9 mouse cellular contexts compared by ENCODE assay signal in the genomic region with DNA sequence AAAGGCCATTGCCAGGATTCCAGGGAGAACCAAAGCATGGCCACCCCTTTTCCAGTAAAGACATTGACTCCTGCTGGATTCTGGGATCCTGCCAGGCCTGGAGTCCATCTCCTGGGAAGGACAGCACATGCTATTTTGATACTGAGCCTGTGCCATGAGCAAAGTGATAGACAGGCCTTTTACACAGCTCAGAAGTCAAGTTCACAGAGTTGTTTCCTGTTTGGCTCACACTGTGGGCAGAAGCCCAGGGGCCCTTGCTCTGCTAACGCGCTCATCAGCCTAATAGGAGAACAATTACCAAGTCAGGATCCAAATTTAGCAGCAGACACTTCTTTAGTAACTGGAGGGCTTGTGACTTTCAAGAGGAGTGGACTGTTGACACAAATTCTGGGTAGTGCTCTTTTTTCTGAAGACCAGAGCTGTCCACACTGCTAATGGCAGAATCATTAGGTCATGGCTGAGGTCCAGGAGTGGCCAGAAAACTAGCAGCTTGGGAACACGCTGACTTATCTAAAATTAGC.
DNase-seq lines count a peak whose midpoint lies in the region; ATAC-seq and TF ChIP-seq lines count a peak whose summit lies in the region.
"Had no signal": no experiment of that assay in that cellular context is flagged by ENCODE, and none has a peak within 500 bp of the region (broad histone marks: within the 10 kb centered on the region; RNA-seq: fewer than 3 reads in every experiment).

No protein-coding gene starts in this region.

- no peaks in the 10 kb centered on the region for H3K9me3 ChIP-seq in lung, embryonic 16.5 days (ENCODE audit: control insufficient read depth, low read length)
- H3K9me3 ChIP-seq in heart, embryonic 11.5 days (replicated peaks; ENCODE audit: control insufficient read depth, low read length): no peaks in the 10 kb centered on the region
- H3K9me3 ChIP-seq: limb, embryonic 12.5 days; midbrain, embryonic 12.5 days had no signal

- H3K4me1 ChIP-seq in lung, embryonic 16.5 days (replicated peaks; ENCODE audit: control insufficient read depth, insufficient read depth, low read length): peaks cover 5% of the 10 kb centered on the region
- peaks cover 11% of the 10 kb centered on the region for H3K4me1 ChIP-seq in heart, embryonic 11.5 days (ENCODE audit: control insufficient read depth, insufficient read depth, low read length)

- intact Hi-C loops in left cerebral cortex, adult 2 months (cut with DNase I): no loop called here

- no peak overlapping the region for H3K9ac ChIP-seq in lung, embryonic 16.5 days (ENCODE audit: low read length)
- no peak overlapping the region for H3K9ac ChIP-seq in heart, embryonic 11.5 days (ENCODE audit: low read depth, low read length)
- H3K9ac ChIP-seq: limb, embryonic 12.5 days; midbrain, embryonic 12.5 days had no signal

- no peak for DNase-seq in lung, postnatal 25 days (ENCODE audit: low spot score)
- peak; percentile 59 to 69 for DNase-seq in cerebellum, postnatal 14 days
- DNase-seq in kidney, postnatal 14 days: peak; percentile 56
- DNase-seq in left cerebral cortex, adult 2 months (ENCODE audit: extremely low spot score in 1 of 2, low spot score in 2 of 2): no peak
- no peak for DNase-seq in embryo, embryonic 10.5 days (ENCODE audit: low spot score)

- WGBS in lung, embryonic 16.5 days: 40% methylated on average over 3 of the region's 3 CpGs
- WGBS in heart, embryonic 11.5 days (ENCODE audit: insufficient replicate concordance): 35% methylated on average over 3 of the region's 3 CpGs

- no peak for TF ChIP-seq CTCF in left cerebral cortex, adult 2 months (IDR thresholded peaks at IDR 0.05)

- no peak overlapping the region for H3K27ac ChIP-seq in lung, embryonic 16.5 days (ENCODE audit: low read length)
- H3K27ac ChIP-seq in heart, embryonic 11.5 days (ENCODE audit: low read depth, low read length): peak overlapping the region; percentile 84
- no peak overlapping the region for H3K27ac ChIP-seq in left cerebral cortex, adult 2 months
- H3K27ac ChIP-seq: limb, embryonic 12.5 days; midbrain, embryonic 12.5 days had no signal

- no peak overlapping the region for H3K4me3 ChIP-seq in lung, embryonic 16.5 days (ENCODE audit: low read length)
- H3K4me3 ChIP-seq in heart, embryonic 11.5 days (ENCODE audit: low read depth, low read length): no peak overlapping the region
- no peak overlapping the region for H3K4me3 ChIP-seq in left cerebral cortex, adult 2 months
- H3K4me3 ChIP-seq: limb, embryonic 12.5 days; midbrain, embryonic 12.5 days had no signal

- H3K4me2 ChIP-seq in lung, embryonic 16.5 days (ENCODE audit: low read depth, low read length): no peak overlapping the region
- no peak overlapping the region for H3K4me2 ChIP-seq in heart, embryonic 11.5 days
- H3K4me2 ChIP-seq: limb, embryonic 12.5 days; midbrain, embryonic 12.5 days had no signal

- ATAC-seq in lung, embryonic 16.5 days (ENCODE audit: low read depth): peak; percentile 41; the same call in 1 of the 2 replicates
- ATAC-seq in heart, embryonic 11.5 days (replicated peaks; ENCODE audit: insufficient number of reproducible peaks, low FRiP score, low TSS enrichment): peak; percentile 61; the same call in 1 of the 2 replicates

- no peaks in the 10 kb centered on the region for H3K36me3 ChIP-seq in lung, embryonic 16.5 days (ENCODE audit: control insufficient read depth, insufficient read depth, low read length)
- no peaks in the 10 kb centered on the region for H3K36me3 ChIP-seq in heart, embryonic 11.5 days (ENCODE audit: control insufficient read depth, insufficient read depth, low read length)
- H3K36me3 ChIP-seq: limb, embryonic 12.5 days; midbrain, embryonic 12.5 days had no signal

- no peaks in the 10 kb centered on the region for H3K27me3 ChIP-seq in lung, embryonic 16.5 days (ENCODE audit: control insufficient read depth, insufficient read depth, low read depth, low read length)
- no peaks in the 10 kb centered on the region for H3K27me3 ChIP-seq in heart, embryonic 11.5 days (ENCODE audit: control insufficient read depth, insufficient read depth, low read length)
- H3K27me3 ChIP-seq: midbrain, embryonic 12.5 days had no signal

Comparison
In these comparisons a context has a peak if more than half of its experiments do, and no peak if none do; other contexts are left out.
1. DNase-seq: peak in cerebellum, postnatal 14 days (2 of 2) and kidney, postnatal 14 days (single experiment); none in lung, postnatal 25 days (single experiment), left cerebral cortex, adult 2 months (0 of 2) and embryo, embryonic 10.5 days (single experiment).